Mouse (Mus musculus): ENCODE results near the gene Myo18b.
A peak's percentile ranks its signal among the peaks of the same experiment; 100 is the strongest.

Gene Myo18b

DNA sequence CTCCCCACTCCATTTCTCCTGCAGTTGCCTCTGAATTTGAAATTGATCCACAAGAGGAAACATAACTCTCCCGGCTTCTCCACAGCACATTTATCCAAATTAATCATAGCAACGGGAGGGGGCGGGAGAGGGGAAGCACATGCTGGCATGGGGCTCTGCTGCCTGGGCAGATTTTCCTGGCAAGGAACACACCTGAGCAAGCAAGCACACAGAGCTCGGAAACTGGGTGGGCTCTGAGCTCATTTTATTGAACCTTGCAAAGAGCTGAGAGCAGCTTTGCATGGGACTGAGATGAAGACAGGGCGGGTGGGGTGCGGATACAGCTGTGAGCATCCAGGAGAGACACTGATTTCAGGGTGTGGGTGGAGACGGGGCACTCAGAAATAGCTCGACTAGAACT lies 229.0 kb downstream of the Myo18b start:
- no peak for DNase-seq

DNA sequence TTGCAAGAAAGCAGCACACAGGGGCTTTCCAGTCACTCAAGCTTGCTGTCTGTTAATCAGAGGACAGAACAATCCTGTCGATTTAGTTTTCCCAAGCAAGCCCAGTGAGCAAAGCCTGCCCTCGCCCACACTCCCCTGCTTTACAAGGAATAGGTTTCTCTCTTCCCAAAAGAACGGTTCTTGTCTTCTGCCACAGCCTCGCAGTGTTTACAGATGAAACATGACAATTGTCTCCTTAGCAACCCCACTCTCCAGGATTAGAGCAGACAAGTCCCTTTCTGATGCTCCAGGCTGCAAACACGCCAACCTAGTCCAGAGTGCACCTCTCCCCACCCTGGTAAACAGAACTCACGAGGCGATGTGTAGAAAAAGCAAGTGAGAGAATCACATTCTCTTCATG lies 230.5 kb downstream of the Myo18b start:
- no peak for DNase-seq

DNA sequence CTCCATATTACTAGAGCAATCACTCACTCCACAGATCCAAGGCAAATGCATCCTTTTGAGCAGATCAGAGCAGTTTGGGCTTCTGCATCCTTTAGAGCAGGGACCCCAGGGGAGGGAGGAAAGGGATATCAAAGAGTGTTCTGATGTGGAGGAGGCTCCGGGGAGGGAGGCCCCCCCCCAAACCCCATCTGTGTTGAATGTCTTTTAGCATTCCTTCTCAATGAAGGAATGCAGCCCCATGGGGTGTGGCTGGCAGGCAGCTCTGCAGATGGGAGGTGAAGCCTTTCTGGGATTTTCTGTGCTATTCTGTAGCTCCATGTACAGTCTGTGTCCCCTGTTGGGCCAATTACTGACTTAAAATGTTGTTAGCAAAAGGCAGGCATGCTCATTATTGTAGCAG lies 232.5 kb downstream of the Myo18b start:
- no peak for DNase-seq

DNA sequence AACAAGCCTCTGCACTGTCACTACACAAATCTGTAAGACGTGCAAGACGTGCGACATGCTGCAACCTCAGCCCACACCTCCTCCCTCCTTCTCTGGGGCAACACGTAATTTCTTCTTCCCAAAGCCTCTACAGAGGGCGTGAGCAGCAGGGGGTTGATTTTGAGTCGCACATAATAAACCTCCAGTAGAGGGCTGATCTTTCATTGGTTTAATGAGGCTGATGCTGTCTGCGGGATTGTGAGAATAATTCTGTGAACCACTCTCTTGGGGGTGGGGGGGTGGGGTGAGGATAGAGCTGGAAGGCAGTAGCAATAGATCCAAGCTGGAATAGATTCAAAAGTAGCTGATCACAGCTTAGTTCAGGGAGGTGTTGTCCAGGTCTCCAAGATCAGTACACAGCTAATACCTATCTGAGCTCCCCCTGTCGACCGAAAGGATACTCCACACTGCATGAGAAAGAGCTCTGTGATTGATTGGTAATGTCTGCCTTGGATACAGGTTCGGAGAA lies 235.2 kb downstream of the Myo18b start:
- no peak for DNase-seq

DNA sequence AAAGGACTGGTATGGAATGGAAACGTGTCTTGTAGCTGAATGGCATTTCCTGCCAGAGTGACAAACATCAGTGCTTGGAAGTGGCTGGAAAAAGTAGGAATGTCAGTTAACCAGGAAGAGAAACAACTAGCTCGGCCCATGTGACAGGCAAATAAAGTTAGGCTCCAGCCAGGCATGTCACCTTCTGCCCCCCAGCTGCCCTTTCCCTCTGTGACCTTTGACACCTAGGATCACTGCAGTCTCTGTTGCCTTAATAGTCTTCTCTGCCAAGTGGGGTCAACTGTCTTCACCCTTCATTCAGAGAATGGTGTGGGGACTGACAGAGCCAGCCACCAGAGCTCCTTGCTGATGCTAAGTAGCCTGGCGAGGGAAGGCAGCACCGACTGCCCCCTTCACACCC lies 236.9 kb downstream of the Myo18b start:
- DNase-seq: no peak

DNA sequence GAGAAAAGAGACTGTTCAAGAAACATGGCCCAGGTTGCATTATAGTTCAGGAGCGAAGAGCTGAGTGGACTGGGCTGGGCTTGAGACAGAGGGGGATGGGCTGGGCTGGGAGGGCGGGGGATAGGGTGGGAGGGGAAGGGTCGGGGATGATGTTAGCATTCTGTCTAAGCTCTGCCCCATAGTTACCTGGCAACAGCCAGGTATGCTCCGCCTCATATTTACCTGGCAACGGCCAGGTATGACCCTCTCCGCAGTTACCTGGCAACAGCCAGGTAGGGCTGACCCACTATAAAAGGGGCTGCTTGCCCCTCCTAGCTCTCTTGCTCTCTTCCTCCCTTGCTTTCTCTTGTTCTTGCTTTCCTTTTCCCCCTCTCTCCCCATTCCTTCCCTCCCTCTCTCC lies 239.4 kb downstream of the Myo18b start:
- no peak for DNase-seq

DNA sequence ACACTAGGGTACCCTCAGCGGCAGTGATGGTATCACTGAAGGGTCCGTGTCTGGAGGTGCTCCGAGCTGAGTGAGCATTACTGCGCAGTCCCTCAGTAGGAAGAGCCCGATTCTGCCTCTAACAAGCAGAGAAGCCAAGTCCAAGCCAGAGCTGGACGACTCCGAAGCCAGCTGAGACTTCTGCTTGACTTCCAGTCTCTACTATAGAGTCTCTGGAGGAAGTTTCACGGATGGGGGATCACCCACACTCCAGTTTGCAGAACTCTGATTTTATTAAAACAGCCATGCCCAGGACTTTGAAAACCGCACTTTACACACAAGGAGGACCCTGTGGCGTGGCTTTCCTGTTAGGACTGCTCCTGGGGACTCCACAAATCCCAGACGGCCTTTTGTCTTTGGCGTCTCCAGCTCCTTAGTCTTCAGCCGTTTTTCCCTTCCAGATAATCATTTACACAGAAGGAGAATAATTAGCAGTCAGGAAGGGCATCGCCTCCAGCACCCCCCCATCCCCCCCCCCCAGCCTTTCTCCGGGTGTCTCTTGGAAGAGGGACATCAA lies 240.1 kb downstream of the Myo18b start:
- DNase-seq: no peak

DNA sequence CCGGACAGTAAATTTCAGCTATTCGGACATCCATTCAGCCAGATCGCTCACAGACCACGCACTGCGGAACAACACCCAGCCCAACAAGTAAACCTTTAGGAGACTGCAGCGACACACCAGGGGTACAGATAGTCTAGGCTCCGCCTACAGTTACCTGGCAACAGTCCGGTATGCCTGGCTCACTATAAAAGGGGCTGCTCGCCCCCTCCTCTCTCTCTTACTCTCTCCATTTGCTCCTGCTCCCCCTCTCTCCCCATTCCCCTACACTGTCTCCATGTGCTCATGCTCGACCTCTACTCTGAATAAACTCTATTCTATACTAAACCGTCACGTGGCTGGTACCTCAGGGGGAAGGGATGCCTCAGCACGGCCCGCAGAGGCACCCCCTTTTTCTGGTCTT lies 240.6 kb downstream of the Myo18b start:
- no peak for DNase-seq

DNA sequence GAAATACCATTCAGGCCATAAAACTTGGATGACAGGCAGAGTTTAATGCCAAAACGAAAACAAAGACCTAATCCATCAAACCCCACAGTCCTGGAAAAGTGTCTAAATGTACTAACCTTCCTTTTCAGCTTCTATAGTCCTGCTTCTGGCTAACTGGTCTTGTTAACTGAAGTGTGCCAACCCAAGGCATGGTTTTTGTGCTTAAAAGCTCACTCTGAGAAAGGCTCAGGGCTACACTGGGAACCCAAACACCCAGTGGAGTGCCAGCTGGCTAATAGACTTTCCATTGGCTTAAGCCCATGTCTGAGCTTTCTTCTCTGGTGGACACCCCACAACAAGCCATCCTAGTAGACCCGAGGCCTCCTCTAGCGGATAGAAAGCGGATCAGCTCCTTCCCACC lies 244.1 kb downstream of the Myo18b start:
- no peak for DNase-seq

DNA sequence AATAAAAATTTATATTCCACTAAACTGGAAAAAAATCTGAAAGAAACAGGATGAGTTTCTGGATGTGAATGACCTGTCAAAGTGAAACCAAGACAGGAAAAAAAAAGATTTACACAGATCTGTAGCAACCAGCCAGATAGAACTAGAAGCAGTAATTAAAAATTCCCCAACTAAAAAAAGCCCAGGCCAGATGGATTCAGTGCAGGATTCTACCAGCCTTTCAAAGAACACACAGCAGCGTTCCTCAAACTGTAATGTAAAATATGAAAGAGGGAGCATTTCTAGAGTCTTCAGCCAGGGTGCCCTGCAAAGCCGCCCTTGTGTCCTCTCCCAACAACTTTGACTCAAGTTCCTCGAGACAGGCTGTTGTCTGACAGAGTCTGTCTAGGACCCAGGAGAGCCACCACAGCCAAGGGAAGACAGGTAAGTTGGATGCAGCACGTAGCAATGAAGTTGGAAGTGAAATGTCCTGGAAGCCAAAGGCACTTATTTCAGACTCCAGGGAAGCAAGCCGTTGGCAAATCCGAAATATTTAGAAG lies 246.9 kb downstream of the Myo18b start:
- no peak for DNase-seq

DNA sequence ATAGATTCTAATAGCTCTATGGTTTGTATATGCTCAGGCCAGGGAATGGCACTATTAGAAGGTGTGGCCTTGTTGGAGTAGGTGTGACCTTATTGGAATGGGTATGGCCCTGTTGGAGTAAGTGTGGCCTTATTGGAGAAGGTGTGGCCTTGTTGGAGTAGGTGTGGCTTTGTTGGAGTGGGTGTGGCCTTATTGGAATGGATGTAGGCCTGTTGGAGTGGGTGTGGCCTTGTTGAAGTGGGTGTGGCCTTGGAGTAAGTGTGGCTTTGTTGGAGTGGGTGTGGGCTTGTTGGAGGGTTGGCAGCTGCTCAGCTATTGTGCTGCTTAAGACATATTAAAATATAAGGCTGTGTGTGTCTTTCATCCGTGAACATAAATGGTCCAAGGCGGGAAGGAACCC lies 249.3 kb downstream of the Myo18b start:
- DNase-seq: no peak

DNA sequence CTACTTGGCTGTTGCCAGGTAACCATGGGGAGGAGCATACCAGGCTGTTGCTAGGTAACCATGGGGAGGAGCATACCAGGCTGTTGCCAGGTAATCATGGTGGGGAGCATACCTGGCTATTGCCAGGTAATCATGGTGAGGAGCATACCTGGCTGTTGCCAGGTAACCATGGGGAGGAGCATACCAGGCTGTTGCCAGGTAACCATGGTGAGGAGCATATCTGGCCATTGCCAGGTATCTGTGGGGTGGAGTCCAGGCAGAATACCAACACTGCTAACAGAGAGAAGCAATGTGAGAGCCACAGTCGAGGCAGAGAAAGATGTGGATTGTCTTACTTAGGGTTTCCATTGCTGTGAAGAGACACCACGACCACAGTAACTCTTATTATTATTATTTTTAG lies 250.6 kb downstream of the Myo18b start:
- no peak for DNase-seq

DNA sequence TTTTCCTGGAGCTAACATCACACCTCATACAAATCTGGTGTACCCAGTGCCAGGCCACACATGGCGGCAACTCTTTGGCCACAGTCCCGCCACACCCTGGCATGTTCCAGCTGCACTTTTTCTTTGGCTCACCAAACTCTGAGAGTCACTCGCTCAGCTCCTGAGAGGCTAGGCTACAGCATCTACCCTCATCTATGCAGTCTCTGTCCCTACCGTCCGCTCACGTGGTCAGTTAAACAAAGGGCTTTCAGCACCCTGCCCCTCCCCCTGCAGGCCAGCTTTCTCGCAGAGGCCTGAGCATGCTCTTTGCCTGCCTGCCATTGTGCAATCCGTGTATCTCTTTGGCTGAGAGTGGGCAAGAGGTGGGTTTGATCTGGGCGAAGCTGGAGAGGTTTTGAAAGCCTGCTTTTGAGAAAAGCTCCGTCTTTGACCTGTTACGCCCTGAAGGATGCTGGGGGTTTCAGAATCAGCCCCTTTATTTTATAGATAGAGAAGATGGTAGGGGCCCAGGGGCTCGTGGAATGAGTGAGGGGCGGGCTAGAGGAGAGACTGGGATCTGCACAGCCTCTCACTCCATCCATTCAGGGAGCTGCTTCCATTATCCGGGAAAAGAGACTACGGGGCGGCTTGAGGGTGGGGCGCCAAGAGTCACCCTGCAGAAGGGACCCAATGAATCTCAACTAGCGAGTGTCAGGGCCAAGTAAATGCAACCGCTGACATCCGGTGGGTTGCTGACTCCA lies 252.5 kb downstream of the Myo18b start:
- peak; percentile 20 to 30 for DNase-seq

DNA sequence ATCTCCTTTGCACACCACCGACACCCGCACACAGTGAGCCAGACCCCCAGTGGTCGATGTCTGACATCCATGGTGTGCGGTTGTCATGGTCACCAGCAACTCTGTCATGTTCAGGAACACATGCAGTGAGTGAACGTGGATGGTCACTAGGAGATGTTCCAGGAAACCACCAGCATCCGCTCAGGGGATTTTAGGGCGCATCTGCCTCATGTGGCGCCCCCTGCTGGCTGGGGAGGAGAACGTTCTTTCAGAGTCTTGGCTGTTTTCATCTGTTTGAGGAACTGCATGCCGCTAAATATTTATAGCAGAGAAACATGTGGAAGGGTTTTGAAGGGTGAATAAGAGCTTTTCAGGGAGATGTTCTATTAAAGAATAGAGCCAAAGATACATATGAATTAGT lies 253.4 kb downstream of the Myo18b start:
- peak; percentile 64 to 71 for DNase-seq

DNA sequence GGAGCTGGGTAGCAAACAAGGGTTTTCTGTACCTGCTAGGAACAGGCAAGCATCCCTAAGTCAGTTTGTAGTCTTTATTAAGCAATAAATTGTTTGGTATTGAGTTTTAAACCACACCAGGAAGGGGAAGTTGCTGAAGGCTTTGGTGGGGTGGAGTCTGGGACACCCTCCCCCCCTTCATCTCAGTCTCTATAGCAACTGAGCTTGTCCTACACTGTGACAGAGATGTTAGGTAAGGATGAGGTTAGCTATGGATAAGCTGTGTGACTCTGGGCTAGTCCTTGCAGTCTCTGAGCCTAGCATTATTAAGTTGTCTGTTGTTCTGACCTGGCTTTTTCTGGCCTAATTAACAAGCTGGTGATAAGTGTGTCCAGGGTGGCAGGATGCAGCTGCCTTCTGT lies 254.4 kb downstream of the Myo18b start:
- no peak for DNase-seq

DNA sequence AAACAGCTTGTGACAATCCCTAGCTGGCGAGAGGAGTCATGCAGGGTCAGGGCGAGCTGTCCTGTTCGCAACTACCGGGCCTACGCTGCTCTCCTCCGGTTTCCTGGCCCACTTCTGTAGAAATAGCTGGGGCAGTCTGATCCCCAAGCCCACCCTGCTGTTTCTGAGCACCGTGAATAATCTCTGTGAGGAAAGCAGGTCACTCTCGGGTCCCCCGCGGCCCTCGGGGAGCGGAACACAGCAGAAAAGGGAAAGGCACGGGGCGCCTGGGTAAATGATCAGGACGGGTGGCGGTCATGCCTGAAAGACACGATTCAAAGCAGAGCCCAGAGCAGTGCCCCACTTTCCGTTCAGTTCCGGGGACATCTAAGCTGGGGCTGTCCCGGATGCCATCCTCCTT lies 255.0 kb downstream of the Myo18b start:
- no peak for DNase-seq

DNA sequence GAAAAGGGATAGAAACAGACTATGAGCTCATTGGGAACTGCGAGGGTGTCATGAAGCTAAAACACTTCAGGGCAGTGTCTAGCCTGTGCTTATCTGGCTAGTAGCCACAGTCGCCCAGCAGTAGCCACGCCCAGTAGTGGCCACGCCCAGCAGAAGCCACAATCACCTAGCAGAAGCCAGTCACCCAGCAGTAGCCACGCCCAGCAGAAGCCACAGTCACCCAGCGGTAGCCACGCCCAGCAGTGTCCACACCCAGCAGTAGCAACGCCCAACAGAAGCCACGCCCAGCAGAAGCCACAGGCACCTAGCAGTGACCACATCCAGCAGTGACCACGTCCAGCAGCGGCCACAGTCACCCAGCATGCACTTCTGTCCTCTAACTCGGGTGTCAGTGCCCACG lies 255.5 kb downstream of the Myo18b start:
- DNase-seq: no peak

Data from cerebellum, postnatal 36 days (tissue).